Mouse (Mus musculus) limb, embryonic 14.5 days (tissue): ENCODE measurements around the gene Vwf. TPM values are rescaled to one million over a fixed set of nuclear protein-coding genes. Genes with fewer than 3 reads are reported as not detected.
A peak's percentile ranks its signal among the peaks of the same experiment; 100 is the strongest.

Experiments used
- ATAC-seq: fragments of 200-750 bp; cut with Nextera tagmentation; 2 replicates; pipeline ENCODE4 v1.8.0; 2017; ENCODE audit warnings: low read depth, moderate number of reproducible peaks, moderate TSS enrichment; ENCODE audit not compliant: low FRiP score
- DNase-seq: peaks from one replicate; pipeline ENCODE4 v3.0.0-alpha.2; 2015; ENCODE audit warnings: low spot score
- H3K27ac ChIP-seq: fragments of 300-500 bp; sonication (generic); replicated peaks from 2 replicates; pipeline ENCODE4 v1.5.1; 2014; ENCODE audit warnings: low read depth, mild to moderate bottlenecking, low read length, moderate library complexity, mixed read lengths
- H3K27me3 ChIP-seq: fragments of 300-500 bp; sonication (generic); 2 replicates; pipeline ENCODE4 v1.6.1; 2014; ENCODE audit warnings: low read length, mixed read lengths; ENCODE audit not compliant: control insufficient read depth, insufficient read depth
- H3K36me3 ChIP-seq: fragments of 300-500 bp; sonication (generic); 2 replicates; pipeline ENCODE4 v1.6.1; 2014; ENCODE audit warnings: mild to moderate bottlenecking, low read length, moderate library complexity, mixed read lengths; ENCODE audit not compliant: control insufficient read depth, insufficient read depth
- H3K4me1 ChIP-seq: fragments of 300-500 bp; sonication (generic); 2 replicates; pipeline ENCODE4 v1.6.1; 2014; ENCODE audit warnings: antibody characterized with exemption, low read length, mixed read lengths; ENCODE audit not compliant: control insufficient read depth, insufficient read depth
- H3K4me2 ChIP-seq: fragments of 300-500 bp; sonication (generic); replicated peaks from 2 replicates; pipeline ENCODE4 v1.6.1; 2014; ENCODE audit warnings: low read depth, mild to moderate bottlenecking, low read length, moderate library complexity; ENCODE audit not compliant: severe bottlenecking
- H3K4me3 ChIP-seq: fragments of 300-500 bp; sonication (generic); replicated peaks from 2 replicates; pipeline ENCODE4 v1.5.1; 2014; ENCODE audit warnings: low read length
- H3K9ac ChIP-seq: fragments of 300-500 bp; sonication (generic); 2 replicates; pipeline ENCODE4 v1.6.1; 2014; ENCODE audit warnings: mild to moderate bottlenecking, low read depth, low read length, moderate library complexity; ENCODE audit not compliant: severe bottlenecking
- H3K9me3 ChIP-seq: fragments of 300-500 bp; sonication (generic); 2 replicates; pipeline ENCODE4 v1.6.1; 2016; ENCODE audit warnings: low read length; ENCODE audit not compliant: control insufficient read depth
- POLR2A ChIP-seq: fragments of 200-500 bp; IDR thresholded peaks from 2 replicates; pipeline ENCODE4 v1.8.0; 2012; ENCODE audit warnings: inconsistent platforms, mild to moderate bottlenecking, moderate library complexity, borderline replicate concordance; ENCODE audit not compliant: insufficient read depth, insufficient read length; ENCODE audit errors: extremely low read depth
- WGBS: fragments of 180-500 bp; shearing (Covaris S2); extraction: QIAGEN DNeasy Blood & Tissue Kit; methylation state at CpG from one replicate; pipeline ENCODE4 v1.1.7; 2014; 5-methylcytosine and 5-hydroxymethylcytosine counted together
- polyA plus RNA-seq, 2 experiments: library from polyadenylated mRNA; depleted of rRNA in 1 of 2; stranded (reverse) in 1 of 2; unstranded in 1 of 2; fragments of >200 nt; fragmentation: Nextera tagmentation in 1 of 2; extraction: Ambion mirVana in 1 of 2; gene quantifications; 2 replicates each; pipeline versions ENCODE4 v1.2.1 to v1.2.3; 2012 to 2014

The Vwf gene
- polyA plus RNA-seq, 2 experiments = 11.2 to 12.0 TPM

GRCm38 (mm10) chr6:125690057-125690703, 143.6 kb downstream of the Vwf start, which contains the start of gene Ano2:
Gene Ano2 (plus strand): TSS chr6:125690419.
- Histone ChIP-seq H3K4me3 (peak within 1 kb of the TSS; percentile 16; the same call in 1 of the 2 replicates), H3K27ac (no peak within 1 kb of the TSS), H3K27me3 (0 out of 2 replicates have a peak, but pooled peaks cover 4% of the 10 kb centered on the region), H3K9ac (no peak within 1 kb of the TSS), H3K9me3 (no peaks in the 10 kb centered on the region), H3K4me1 (peaks cover 10% of the 10 kb centered on the region), H3K36me3 (no peaks in the 10 kb centered on the region), H3K4me2 (peak within 1 kb of the TSS; percentile 42)
- WGBS = 2% methylated on average over 19 of the region's 20 CpGs
- ATAC-seq (no peak), DNase-seq (peak; percentile 5)
- TF ChIP-seq POLR2A = no peak

- WGBS = 87% methylated on average over 2 of the region's 2 CpGs
- H3K36me3 ChIP-seq = no peaks in the 10 kb centered on the region
- no peak for TF ChIP-seq POLR2A
- no peak overlapping the region for H3K9ac ChIP-seq
- no peaks in the 10 kb centered on the region for H3K4me1 ChIP-seq
- no peak overlapping the region for H3K27ac ChIP-seq
- H3K9me3 ChIP-seq = no peaks in the 10 kb centered on the region
- no peaks in the 10 kb centered on the region for H3K27me3 ChIP-seq
- H3K4me2 ChIP-seq = no peak overlapping the region
- DNase-seq (no peak), ATAC-seq (no peak)
- H3K4me3 ChIP-seq = no peak overlapping the region
These were observed 154.6 kb downstream of the Vwf start for GRCm38 (mm10) chr6:125701146-125701545.

- 83% methylated on average over 16 of the region's 16 CpGs for WGBS
- ATAC-seq (no peak), DNase-seq (no peak)
- no peak for TF ChIP-seq POLR2A
- Histone ChIP-seq H3K27me3 (no peaks in the 10 kb centered on the region), H3K27ac (no peak overlapping the region), H3K4me3 (no peak overlapping the region), H3K4me2 (no peak overlapping the region), H3K9me3 (no peaks in the 10 kb centered on the region), H3K9ac (no peak overlapping the region), H3K36me3 (no peaks in the 10 kb centered on the region), H3K4me1 (no peaks in the 10 kb centered on the region)
These were observed 164.7 kb downstream of the Vwf start for GRCm38 (mm10) chr6:125711261-125711660.

- DNase-seq (no peak), ATAC-seq (no peak)
- Histone ChIP-seq H3K4me3 (no peak overlapping the region), H3K36me3 (no peaks in the 10 kb centered on the region), H3K27me3 (no peaks in the 10 kb centered on the region), H3K27ac (no peak overlapping the region), H3K4me1 (no peaks in the 10 kb centered on the region), H3K4me2 (no peak overlapping the region), H3K9ac (no peak overlapping the region), H3K9me3 (no peaks in the 10 kb centered on the region)
- WGBS = 88% methylated on average over 2 of the region's 2 CpGs
- no peak for TF ChIP-seq POLR2A
These were observed 179.8 kb downstream of the Vwf start for GRCm38 (mm10) chr6:125726408-125726807.

- no peak for DNase-seq
- H3K4me1 ChIP-seq = no peaks in the 10 kb centered on the region
- H3K9ac ChIP-seq = no peak overlapping the region
- no peak overlapping the region for H3K27ac ChIP-seq
- H3K4me2 ChIP-seq = no peak overlapping the region
- TF ChIP-seq POLR2A = no peak
- ATAC-seq = no peak
- H3K4me3 ChIP-seq = no peak overlapping the region
- WGBS = 55% methylated on average over 5 of the region's 5 CpGs
- no peaks in the 10 kb centered on the region for H3K9me3 ChIP-seq
- no peaks in the 10 kb centered on the region for H3K36me3 ChIP-seq
- H3K27me3 ChIP-seq = no peaks in the 10 kb centered on the region
These were observed 180.9 kb downstream of the Vwf start for GRCm38 (mm10) chr6:125727484-125727911.
